Mouse (Mus musculus): ENCODE measurements around the gene Dctn1. TPM values are rescaled to one million over a fixed set of nuclear protein-coding genes. Genes with fewer than 3 reads are reported as not detected.

The Dctn1 gene
- total and polyA plus RNA-seq, 2 experiments from 2014 or later, result 126 to 152 TPM

DNA sequence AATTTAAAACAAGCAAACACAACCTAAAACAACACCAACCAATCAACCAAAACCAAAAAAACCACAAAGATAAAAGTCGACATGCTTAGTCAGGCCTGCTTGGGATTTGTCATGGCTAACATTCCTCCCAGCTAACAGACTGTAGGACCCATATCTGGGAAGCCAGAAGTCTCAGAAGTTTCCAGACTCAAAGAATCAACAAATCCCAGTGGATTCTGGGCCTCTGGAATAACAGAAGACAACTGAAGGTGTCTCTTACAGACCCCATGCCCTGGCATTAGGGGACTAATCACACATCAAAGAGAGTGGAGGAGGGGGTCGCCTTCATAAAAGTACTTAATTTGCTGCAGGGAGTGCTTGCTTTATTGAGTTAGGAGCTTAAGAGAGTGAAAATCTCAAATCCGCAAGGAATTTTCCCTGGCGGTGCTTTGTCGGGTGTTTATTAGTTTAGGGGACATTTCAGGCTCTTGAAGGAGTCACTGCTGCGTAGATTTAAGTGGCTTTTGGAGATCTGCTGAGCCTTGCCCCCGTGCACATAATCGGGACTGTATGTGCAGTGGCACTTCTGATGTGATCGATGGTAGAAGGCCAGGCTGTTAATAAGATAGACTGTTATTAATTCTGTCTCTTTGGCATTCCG, 78.8 kb downstream of the Dctn1 start:
- ATAC-seq (no peak), DNase-seq (no peak)
- no peaks in the 10 kb centered on the region for H3K27me3 ChIP-seq (ENCODE audit: insufficient read depth, low read length)
- H3K27ac ChIP-seq (ENCODE audit: low read depth, low read length), result no peak overlapping the region
- H3K4me2 ChIP-seq (ENCODE audit: low read depth), result no peak overlapping the region
- no peak for TF ChIP-seq CTCF (IDR thresholded peaks at IDR 0.05; ENCODE audit: low read depth)
- H3K9ac ChIP-seq, result no peak overlapping the region
- no peak overlapping the region for H3K4me3 ChIP-seq (ENCODE audit: low read depth, low read length)
- no peaks in the 10 kb centered on the region for H3K9me3 ChIP-seq (ENCODE audit: low read length)
- no peaks in the 10 kb centered on the region for H3K4me1 ChIP-seq (ENCODE audit: insufficient read depth)
- no peaks in the 10 kb centered on the region for H3K36me3 ChIP-seq (ENCODE audit: insufficient read depth)
- WGBS, result 22% methylated on average over 10 of the region's 10 CpGs

DNA sequence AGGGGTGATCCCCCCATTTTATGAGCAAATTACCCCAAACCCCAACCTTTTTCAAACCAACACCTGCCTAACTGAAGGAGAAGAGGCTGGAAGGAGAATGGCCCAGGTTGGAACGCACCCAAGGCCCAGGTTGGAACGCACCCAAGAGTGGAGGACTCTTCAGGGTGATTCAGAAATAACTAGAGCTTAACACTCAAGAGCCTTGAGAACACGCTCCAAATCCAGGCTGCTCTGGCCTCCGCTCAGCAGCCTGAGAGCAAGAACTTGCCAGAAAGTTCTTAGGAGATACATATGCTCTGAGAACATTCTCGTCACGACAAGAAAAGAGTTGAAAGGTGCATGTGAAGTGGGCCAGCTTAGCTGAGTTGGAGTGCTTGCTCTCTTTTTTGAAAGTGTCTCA, 79.4 kb downstream of the Dctn1 start:
- H3K4me1 ChIP-seq (ENCODE audit: insufficient read depth), result no peaks in the 10 kb centered on the region
- H3K4me2 ChIP-seq (ENCODE audit: low read depth), result no peak overlapping the region
- no peak for TF ChIP-seq CTCF (IDR thresholded peaks at IDR 0.05; ENCODE audit: low read depth)
- WGBS, result 43% methylated on average over 6 of the region's 6 CpGs
- no peak overlapping the region for H3K9ac ChIP-seq
- no peak overlapping the region for H3K27ac ChIP-seq (ENCODE audit: low read depth, low read length)
- ATAC-seq (no peak; the same call in 1 of the 2 replicates), DNase-seq (no peak)
- no peaks in the 10 kb centered on the region for H3K27me3 ChIP-seq (ENCODE audit: insufficient read depth, low read length)
- H3K9me3 ChIP-seq (ENCODE audit: low read length), result no peaks in the 10 kb centered on the region
- H3K4me3 ChIP-seq (ENCODE audit: low read depth, low read length), result no peak overlapping the region
- no peaks in the 10 kb centered on the region for H3K36me3 ChIP-seq (ENCODE audit: insufficient read depth)

DNA sequence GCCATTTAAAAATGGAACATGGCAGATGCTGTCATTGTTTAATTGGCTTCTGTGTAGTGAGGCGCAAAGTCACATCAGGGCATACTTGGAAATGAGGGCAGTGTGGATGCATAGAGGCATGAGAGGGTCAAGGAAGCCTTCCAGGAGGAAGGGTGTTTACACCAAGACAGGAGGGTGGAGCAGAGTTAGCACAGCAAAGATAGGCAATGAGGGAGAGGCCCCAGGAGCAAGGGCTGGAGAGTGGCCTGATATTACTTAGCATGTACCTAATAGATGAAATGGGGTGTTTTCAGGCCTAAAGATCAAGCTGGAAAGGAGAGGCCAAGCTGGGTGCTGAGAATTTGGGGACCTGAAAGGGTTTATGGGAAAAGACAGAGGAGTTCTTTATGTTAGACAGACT, 80.3 kb downstream of the Dctn1 start:
- Histone ChIP-seq H3K27me3 (ENCODE audit: insufficient read depth, low read length) (no peaks in the 10 kb centered on the region), H3K4me3 (ENCODE audit: low read depth, low read length) (no peak overlapping the region), H3K9ac (no peak overlapping the region), H3K4me1 (ENCODE audit: insufficient read depth) (no peaks in the 10 kb centered on the region), H3K27ac (ENCODE audit: low read depth, low read length) (no peak overlapping the region), H3K4me2 (ENCODE audit: low read depth) (no peak overlapping the region), H3K9me3 (ENCODE audit: low read length) (no peaks in the 10 kb centered on the region), H3K36me3 (ENCODE audit: insufficient read depth) (no peaks in the 10 kb centered on the region)
- DNase-seq (no peak), ATAC-seq (no peak)
- WGBS, result 98% methylated on average over 1 of the region's 1 CpGs
- TF ChIP-seq CTCF (IDR thresholded peaks at IDR 0.05; ENCODE audit: low read depth), result no peak

DNA sequence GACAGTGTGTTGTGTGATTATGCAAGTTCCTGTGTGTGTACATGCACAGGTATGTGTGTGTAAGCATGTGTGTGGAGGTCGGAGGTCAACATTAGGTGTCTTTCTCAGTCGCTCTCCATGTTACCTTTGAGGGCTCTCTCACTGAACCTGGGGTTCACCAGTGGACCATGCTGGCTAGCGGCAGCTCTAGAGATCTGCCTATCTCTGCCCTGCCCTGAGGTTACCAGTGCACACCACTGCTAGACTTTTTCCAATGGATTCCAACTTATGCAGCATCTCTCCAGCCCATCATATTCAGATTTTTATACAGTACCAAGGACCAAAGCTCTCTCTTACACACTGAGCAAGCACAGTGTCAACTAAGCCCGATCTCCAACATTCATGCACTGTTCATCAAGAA, 81.0 kb downstream of the Dctn1 start:
- Histone ChIP-seq H3K27ac (ENCODE audit: low read depth, low read length) (no peak overlapping the region), H3K36me3 (ENCODE audit: insufficient read depth) (no peaks in the 10 kb centered on the region), H3K4me2 (ENCODE audit: low read depth) (no peak overlapping the region), H3K27me3 (ENCODE audit: insufficient read depth, low read length) (no peaks in the 10 kb centered on the region), H3K4me1 (ENCODE audit: insufficient read depth) (no peaks in the 10 kb centered on the region), H3K9me3 (ENCODE audit: low read length) (no peaks in the 10 kb centered on the region), H3K9ac (no peak overlapping the region), H3K4me3 (ENCODE audit: low read depth, low read length) (no peak overlapping the region)
- WGBS, result 95% methylated on average over 4 of the region's 4 CpGs
- ATAC-seq (no peak), DNase-seq (no peak)
- no peak for TF ChIP-seq CTCF (IDR thresholded peaks at IDR 0.05; ENCODE audit: low read depth)

DNA sequence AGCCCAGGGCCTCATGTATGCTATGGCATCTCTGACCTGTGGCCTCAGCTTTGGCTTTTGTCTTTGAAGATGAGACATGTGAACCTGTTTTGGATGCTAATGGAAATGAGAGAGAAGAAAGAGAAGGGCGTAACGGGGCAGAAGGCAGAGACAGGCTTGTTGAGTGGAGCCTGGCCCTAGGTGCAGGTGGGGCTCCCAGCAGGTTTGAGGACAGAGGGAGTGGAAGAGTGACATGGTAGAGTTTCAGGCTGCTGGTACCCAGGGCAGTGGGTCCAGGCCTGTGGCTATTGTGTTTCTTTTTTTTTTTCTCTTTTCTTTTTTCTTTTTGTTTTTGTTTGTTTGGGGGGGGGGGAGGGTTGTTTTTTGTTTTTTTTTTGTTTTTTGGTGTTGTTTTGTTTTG, 81.4 kb downstream of the Dctn1 start:
- H3K9ac ChIP-seq, result no peak overlapping the region
- H3K4me1 ChIP-seq (ENCODE audit: insufficient read depth), result no peaks in the 10 kb centered on the region
- no peak for TF ChIP-seq CTCF (IDR thresholded peaks at IDR 0.05; ENCODE audit: low read depth)
- DNase-seq, result no peak
- H3K36me3 ChIP-seq (ENCODE audit: insufficient read depth), result no peaks in the 10 kb centered on the region
- no peaks in the 10 kb centered on the region for H3K9me3 ChIP-seq (ENCODE audit: low read length)
- H3K27me3 ChIP-seq (ENCODE audit: insufficient read depth, low read length), result no peaks in the 10 kb centered on the region
- ATAC-seq, result no peak
- no peak overlapping the region for H3K4me3 ChIP-seq (ENCODE audit: low read depth, low read length)
- H3K27ac ChIP-seq (ENCODE audit: low read depth, low read length), result no peak overlapping the region
- WGBS, result 95% methylated on average over 2 of the region's 2 CpGs
- no peak overlapping the region for H3K4me2 ChIP-seq (ENCODE audit: low read depth)

Other genes with a start within 250 kb of the Dctn1 start
- 13.6 and 17.4 TPM in 2 replicates for gene Sema4f, start 226.2 kb upstream of the Dctn1 start, total RNA-seq (2014; rRNA removed)
- 11.5 and 20.6 TPM in 2 replicates for gene Sema4f, start 226.2 kb upstream of the Dctn1 start, polyA plus RNA-seq (2015; fragmentation: Nextera tagmentation; extraction: Ambion mirVana)
- gene M1ap, start 219.0 kb upstream of the Dctn1 start, total RNA-seq (2014; rRNA removed), result 0.10 TPM in 1 of 2 replicates, not detected in the other
- gene M1ap, start 219.0 kb upstream of the Dctn1 start, polyA plus RNA-seq (2015; fragmentation: Nextera tagmentation; extraction: Ambion mirVana), result 0.10 TPM in 1 of 2 replicates, not detected in the other
- 3.3 and 3.6 TPM in 2 replicates for gene Dok1, start 132.4 kb upstream of the Dctn1 start, total RNA-seq (2014; rRNA removed)
- gene Dok1, start 132.4 kb upstream of the Dctn1 start, polyA plus RNA-seq (2015; fragmentation: Nextera tagmentation; extraction: Ambion mirVana), result 1.4 and 1.5 TPM in 2 replicates
- 3.5 and 4.7 TPM in 2 replicates for gene Loxl3, start 131.7 kb upstream of the Dctn1 start, total RNA-seq (2014; rRNA removed)
- 4.3 and 4.5 TPM in 2 replicates for gene Loxl3, start 131.7 kb upstream of the Dctn1 start, polyA plus RNA-seq (2015; fragmentation: Nextera tagmentation; extraction: Ambion mirVana)
- gene Aup1, start 111.4 kb upstream of the Dctn1 start, total RNA-seq (2014; rRNA removed), result 85.9 and 146 TPM in 2 replicates
- gene Aup1, start 111.4 kb upstream of the Dctn1 start, polyA plus RNA-seq (2015; fragmentation: Nextera tagmentation; extraction: Ambion mirVana), result 126 and 129 TPM in 2 replicates
- gene Htra2, start 110.6 kb upstream of the Dctn1 start, total RNA-seq (2014; rRNA removed), result 46.1 and 47.0 TPM in 2 replicates
- gene Htra2, start 110.6 kb upstream of the Dctn1 start, polyA plus RNA-seq (2015; fragmentation: Nextera tagmentation; extraction: Ambion mirVana), result 75.1 and 81.0 TPM in 2 replicates
- gene Dqx1, start 108.1 kb upstream of the Dctn1 start, total RNA-seq (2014; rRNA removed), result 0.05 TPM in 1 of 2 replicates, not detected in the other
- 0.11 and 0.13 TPM in 2 replicates for gene Dqx1, start 108.1 kb upstream of the Dctn1 start, polyA plus RNA-seq (2015; fragmentation: Nextera tagmentation; extraction: Ambion mirVana)
- gene Tlx2, start 95.6 kb upstream of the Dctn1 start, total RNA-seq (2014; rRNA removed), result not detected in 2 replicates
- not detected in 2 replicates for gene Tlx2, start 95.6 kb upstream of the Dctn1 start, polyA plus RNA-seq (2015; fragmentation: Nextera tagmentation; extraction: Ambion mirVana)
- 16.1 and 18.8 TPM in 2 replicates for gene Pcgf1, start 88.1 kb upstream of the Dctn1 start, total RNA-seq (2014; rRNA removed)
- gene Pcgf1, start 88.1 kb upstream of the Dctn1 start, polyA plus RNA-seq (2015; fragmentation: Nextera tagmentation; extraction: Ambion mirVana), result 30.7 and 30.8 TPM in 2 replicates
- gene Lbx2, start 79.6 kb upstream of the Dctn1 start, total RNA-seq (2014; rRNA removed), result 0.46 TPM in 1 of 2 replicates, not detected in the other
- gene Lbx2, start 79.6 kb upstream of the Dctn1 start, polyA plus RNA-seq (2015; fragmentation: Nextera tagmentation; extraction: Ambion mirVana), result 0.33 TPM in 1 of 2 replicates, not detected in the other
- 15.3 and 16.6 TPM in 2 replicates for gene Ccdc142, start 64.3 kb upstream of the Dctn1 start, total RNA-seq (2014; rRNA removed)
- 2.1 and 5.6 TPM in 2 replicates for gene Ccdc142, start 64.3 kb upstream of the Dctn1 start, polyA plus RNA-seq (2015; fragmentation: Nextera tagmentation; extraction: Ambion mirVana)
- 7.0 and 9.5 TPM in 2 replicates for gene Gm42688, start 64.3 kb upstream of the Dctn1 start, total RNA-seq (2014; rRNA removed)
- gene Gm42688, start 64.3 kb upstream of the Dctn1 start, polyA plus RNA-seq (2015; fragmentation: Nextera tagmentation; extraction: Ambion mirVana), result 2.4 and 2.9 TPM in 2 replicates
- 64.6 and 102 TPM in 2 replicates for gene Mrpl53, start 56.9 kb upstream of the Dctn1 start, total RNA-seq (2014; rRNA removed)
- gene Mrpl53, start 56.9 kb upstream of the Dctn1 start, polyA plus RNA-seq (2015; fragmentation: Nextera tagmentation; extraction: Ambion mirVana), result 126 and 141 TPM in 2 replicates
- gene Mogs, start 50.4 kb upstream of the Dctn1 start, total RNA-seq (2014; rRNA removed), result 39.7 and 43.5 TPM in 2 replicates
- 15.7 and 17.4 TPM in 2 replicates for gene Mogs, start 50.4 kb upstream of the Dctn1 start, polyA plus RNA-seq (2015; fragmentation: Nextera tagmentation; extraction: Ambion mirVana)
- 129 and 151 TPM in 2 replicates for gene Wbp1, start 44.4 kb upstream of the Dctn1 start, total RNA-seq (2014; rRNA removed)
- 104 and 109 TPM in 2 replicates for gene Wbp1, start 44.4 kb upstream of the Dctn1 start, polyA plus RNA-seq (2015; fragmentation: Nextera tagmentation; extraction: Ambion mirVana)
- gene Ino80b, start 40.5 kb upstream of the Dctn1 start, total RNA-seq (2014; rRNA removed), result 40.1 and 44.5 TPM in 2 replicates
- 14.9 and 15.3 TPM in 2 replicates for gene Ino80b, start 40.5 kb upstream of the Dctn1 start, polyA plus RNA-seq (2015; fragmentation: Nextera tagmentation; extraction: Ambion mirVana)
- gene Rtkn, start 30.5 kb upstream of the Dctn1 start, total RNA-seq (2014; rRNA removed), result 17.1 and 19.4 TPM in 2 replicates
- 7.9 and 8.1 TPM in 2 replicates for gene Rtkn, start 30.5 kb upstream of the Dctn1 start, polyA plus RNA-seq (2015; fragmentation: Nextera tagmentation; extraction: Ambion mirVana)
- 11.1 and 13.4 TPM in 2 replicates for gene Wdr54, start 9.5 kb upstream of the Dctn1 start, total RNA-seq (2014; rRNA removed)
- 19.7 and 24.1 TPM in 2 replicates for gene Wdr54, start 9.5 kb upstream of the Dctn1 start, polyA plus RNA-seq (2015; fragmentation: Nextera tagmentation; extraction: Ambion mirVana)
- 17.0 and 17.5 TPM in 2 replicates for gene 1700003E16Rik, start 9.5 kb upstream of the Dctn1 start, total RNA-seq (2014; rRNA removed)
- gene 1700003E16Rik, start 9.5 kb upstream of the Dctn1 start, polyA plus RNA-seq (2015; fragmentation: Nextera tagmentation; extraction: Ambion mirVana), result 13.9 and 18.3 TPM in 2 replicates
- 1.3 and 1.7 TPM in 2 replicates for gene Slc4a5, start 53.9 kb downstream of the Dctn1 start, total RNA-seq (2014; rRNA removed)
- gene Slc4a5, start 53.9 kb downstream of the Dctn1 start, polyA plus RNA-seq (2015; fragmentation: Nextera tagmentation; extraction: Ambion mirVana), result 0.45 and 1.3 TPM in 2 replicates
- 18.6 and 31.9 TPM in 2 replicates for gene Mthfd2, start 160.0 kb downstream of the Dctn1 start, total RNA-seq (2014; rRNA removed)
- gene Mthfd2, start 160.0 kb downstream of the Dctn1 start, polyA plus RNA-seq (2015; fragmentation: Nextera tagmentation; extraction: Ambion mirVana), result 19.0 and 21.5 TPM in 2 replicates
- gene Mob1a, start 160.1 kb downstream of the Dctn1 start, total RNA-seq (2014; rRNA removed), result 31.0 and 32.4 TPM in 2 replicates
- 9.3 and 9.5 TPM in 2 replicates for gene Mob1a, start 160.1 kb downstream of the Dctn1 start, polyA plus RNA-seq (2015; fragmentation: Nextera tagmentation; extraction: Ambion mirVana)
- gene Bola3, start 183.2 kb downstream of the Dctn1 start, total RNA-seq (2014; rRNA removed), result 6.6 and 7.7 TPM in 2 replicates
- 50.2 and 55.7 TPM in 2 replicates for gene Bola3, start 183.2 kb downstream of the Dctn1 start, polyA plus RNA-seq (2015; fragmentation: Nextera tagmentation; extraction: Ambion mirVana)